Mouse (Mus musculus): ENCODE results near the gene Sf3a2. TPM values are rescaled to one million over a fixed set of nuclear protein-coding genes. Genes with fewer than 3 reads are reported as not detected.

The Sf3a2 gene
- total and polyA plus RNA-seq, 3 experiments, result 50.4 to 210 TPM; not detected in 1

GRCm38 (mm10) chr10:80793803-80794202, 4.2 kb upstream of the Sf3a2 start:
- peak; percentile 23 for DNase-seq (ENCODE audit: low read depth, low spot score)
- Histone ChIP-seq H3K4me1 (ENCODE audit: control insufficient read depth in 1 of 2, insufficient read depth in 2 of 2, low read length in 2 of 2) (peaks cover 0 to 6% of the 10 kb centered on the region in 2 experiments; a peak in 2 of 4 replicates), H3K27ac (ENCODE audit: control insufficient read depth, low read depth, low read length) (no peak overlapping the region), H3K79me2 (ENCODE audit: control insufficient read depth, insufficient read depth, low read length, poor library complexity) (peaks cover 24% of the 10 kb centered on the region), H3K9me3 (replicated peaks; ENCODE audit: insufficient read depth, low read length) (no peaks in the 10 kb centered on the region), H3K36me3 (ENCODE audit: control insufficient read depth in 1 of 2, insufficient read depth in 2 of 2, low read length in 2 of 2) (peaks cover 7% of the 10 kb centered on the region in 2 experiments; a peak in 3 of 4 replicates), H3K9ac (ENCODE audit: control insufficient read depth, low read depth, low read length, poor library complexity, severe bottlenecking) (no peak overlapping the region), H3K27me3 (ENCODE audit: control insufficient read depth in 1 of 2, insufficient read depth in 2 of 2, low read length in 2 of 2) (no peaks in the 10 kb centered on the region), H3K4me3 (ENCODE audit: control insufficient read depth in 1 of 2, insufficient read depth in 1 of 2, low read depth in 2 of 2, low read length in 2 of 2) (no peak overlapping the region)
- TF ChIP-seq ZMIZ1 (IDR thresholded peaks at IDR 0.05; ENCODE audit: low read depth, low read length) (0 out of 2 replicates have a peak, but pooled peaks have one; percentile 51), POLR2AphosphoS2 (IDR thresholded peaks at IDR 0.05; ENCODE audit: low read length) (peak; percentile 70; the same call in 1 of the 2 replicates), RAD21 (IDR thresholded peaks at IDR 0.05; ENCODE audit: low read depth, low read length) (no peak)

GRCm38 (mm10) chr10:80794750-80795149, 3.2 kb upstream of the Sf3a2 start:
- peaks cover 7 to 8% of the 10 kb centered on the region in 2 experiments; a peak in 3 of 4 replicates for H3K36me3 ChIP-seq (ENCODE audit: control insufficient read depth in 1 of 2, insufficient read depth in 2 of 2, low read length in 2 of 2)

GRCm38 (mm10) chr10:80796307-80796848, 1.6 kb upstream of the Sf3a2 start:
- H3K27me3 ChIP-seq (ENCODE audit: control insufficient read depth in 1 of 2, insufficient read depth in 2 of 2, low read length in 2 of 2), result no peaks in the 10 kb centered on the region
- H3K9me3 ChIP-seq (replicated peaks; ENCODE audit: insufficient read depth, low read length), result no peaks in the 10 kb centered on the region
- H3K4me1 ChIP-seq (ENCODE audit: control insufficient read depth in 1 of 2, insufficient read depth in 2 of 2, low read length in 2 of 2), result peaks cover 0 to 14% of the 10 kb centered on the region in 2 experiments; a peak in 2 of 4 replicates
- H3K9ac ChIP-seq (ENCODE audit: control insufficient read depth, low read depth, low read length, poor library complexity, severe bottlenecking), result peak overlapping the region; percentile 90
- H3K36me3 ChIP-seq (ENCODE audit: control insufficient read depth in 1 of 2, insufficient read depth in 2 of 2, low read length in 2 of 2), result peaks cover 2 to 13% of the 10 kb centered on the region in 2 experiments; a peak in 3 of 4 replicates
- peaks cover 48% of the 10 kb centered on the region for H3K79me2 ChIP-seq (ENCODE audit: control insufficient read depth, insufficient read depth, low read length, poor library complexity)
- H3K27ac ChIP-seq (ENCODE audit: control insufficient read depth, low read depth, low read length), result no peak overlapping the region
- TF ChIP-seq MXI1 (IDR thresholded peaks at IDR 0.05; ENCODE audit: low read depth, low read length), result no peak
- no peak for TF ChIP-seq POLR2A (IDR thresholded peaks at IDR 0.05; ENCODE audit: control insufficient read depth in 1 of 2, insufficient read depth in 1 of 2, low read depth in 1 of 2, low read length in 2 of 2, poor library complexity in 1 of 2)
- no peak for TF ChIP-seq USF1 (IDR thresholded peaks at IDR 0.05; ENCODE audit: low read depth, low read length)
- no peak for TF ChIP-seq USF2 (IDR thresholded peaks at IDR 0.05; ENCODE audit: borderline replicate concordance in 1 of 2, insufficient read depth in 1 of 2, low read depth in 1 of 2, low read length in 2 of 2)
- no peak for TF ChIP-seq RCOR1 (IDR thresholded peaks at IDR 0.05; ENCODE audit: low read depth, low read length)
- TF ChIP-seq TCF12 (IDR thresholded peaks at IDR 0.05; ENCODE audit: low read depth, low read length), result no peak
- TF ChIP-seq JUND (IDR thresholded peaks at IDR 0.05; ENCODE audit: low read depth, low read length), result no peak
- no peak for TF ChIP-seq TBP (IDR thresholded peaks at IDR 0.05; ENCODE audit: low read depth, low read length)
- no peak for TF ChIP-seq MYB (IDR thresholded peaks at IDR 0.05; ENCODE audit: low read depth, low read length)
- TF ChIP-seq HCFC1 (IDR thresholded peaks at IDR 0.05; ENCODE audit: low read depth, low read length), result no peak
- no peak for TF ChIP-seq MAFK (IDR thresholded peaks at IDR 0.05; ENCODE audit: borderline replicate concordance, low read depth, low read length)
- no peak for TF ChIP-seq NRF1 (IDR thresholded peaks at IDR 0.05; ENCODE audit: insufficient read depth, low read depth, low read length, poor library complexity, severe bottlenecking)
- no peak for TF ChIP-seq CHD2 (IDR thresholded peaks at IDR 0.05; ENCODE audit: low read length)
- no peak for TF ChIP-seq E2F4 (IDR thresholded peaks at IDR 0.05; ENCODE audit: borderline replicate concordance, low read depth, low read length)
- no peak for TF ChIP-seq ZC3H11A (IDR thresholded peaks at IDR 0.05; ENCODE audit: low read depth, low read length)
- no peak for DNase-seq (ENCODE audit: low read depth, low spot score)
- peak overlapping the region; percentile 71 to 86 for H3K4me3 ChIP-seq (ENCODE audit: control insufficient read depth in 1 of 2, insufficient read depth in 1 of 2, low read depth in 2 of 2, low read length in 2 of 2)

More at GRCm38 (mm10) chr10:80794750-80795149, 3.2 kb upstream of the Sf3a2 start:
- peaks cover 33% of the 10 kb centered on the region for H3K79me2 ChIP-seq (ENCODE audit: control insufficient read depth, insufficient read depth, low read length, poor library complexity)
- H3K4me1 ChIP-seq (ENCODE audit: control insufficient read depth in 1 of 2, insufficient read depth in 2 of 2, low read length in 2 of 2), result peaks cover 0 to 6% of the 10 kb centered on the region in 2 experiments; a peak in 2 of 4 replicates
- peak; percentile 18 for DNase-seq (ENCODE audit: low read depth, low spot score)
- H3K9me3 ChIP-seq (replicated peaks; ENCODE audit: insufficient read depth, low read length), result no peaks in the 10 kb centered on the region
- H3K9ac ChIP-seq (ENCODE audit: control insufficient read depth, low read depth, low read length, poor library complexity, severe bottlenecking), result no peak overlapping the region
- TF ChIP-seq ZMIZ1 (IDR thresholded peaks at IDR 0.05; ENCODE audit: low read depth, low read length) (no peak), POLR2A (IDR thresholded peaks at IDR 0.05; ENCODE audit: control insufficient read depth in 1 of 2, insufficient read depth in 1 of 2, low read depth in 1 of 2, low read length in 2 of 2, poor library complexity in 1 of 2) (peak in 1 of 2 experiments; percentile 46; a peak in 1 of 4 replicates), KAT2A (conservative IDR thresholded peaks at IDR 0.05; ENCODE audit: low read depth, low read length) (no peak), TBP (IDR thresholded peaks at IDR 0.05; ENCODE audit: low read depth, low read length) (no peak)
- H3K27me3 ChIP-seq (ENCODE audit: control insufficient read depth in 1 of 2, insufficient read depth in 2 of 2, low read length in 2 of 2), result no peaks in the 10 kb centered on the region
- H3K27ac ChIP-seq (ENCODE audit: control insufficient read depth, low read depth, low read length), result no peak overlapping the region
- no peak overlapping the region for H3K4me3 ChIP-seq (ENCODE audit: control insufficient read depth in 1 of 2, insufficient read depth in 1 of 2, low read depth in 2 of 2, low read length in 2 of 2)

Data from MEL (cell line).